Mouse (Mus musculus) spleen, postnatal 10 days (tissue): ENCODE measurements at regions not wholly inside any gene's neighbourhood (a gene's known extent, or its start where the extent isn't known, plus 50 kb on each side); places are given as distances from the start of the nearest gene placed in this dataset.
"Not testable (repeated sequence)": the region's sequence is repeated elsewhere in the genome, so short reads cannot be mapped to it uniquely, and the experiment has no call there.

ENCODE experiments used
- DNase-seq, 2 experiments: peaks; one replicate each; pipeline ENCODE4 v3.0.0; 2021 to 2022; ENCODE audit warnings: low spot score in 2 of 2

DNA sequence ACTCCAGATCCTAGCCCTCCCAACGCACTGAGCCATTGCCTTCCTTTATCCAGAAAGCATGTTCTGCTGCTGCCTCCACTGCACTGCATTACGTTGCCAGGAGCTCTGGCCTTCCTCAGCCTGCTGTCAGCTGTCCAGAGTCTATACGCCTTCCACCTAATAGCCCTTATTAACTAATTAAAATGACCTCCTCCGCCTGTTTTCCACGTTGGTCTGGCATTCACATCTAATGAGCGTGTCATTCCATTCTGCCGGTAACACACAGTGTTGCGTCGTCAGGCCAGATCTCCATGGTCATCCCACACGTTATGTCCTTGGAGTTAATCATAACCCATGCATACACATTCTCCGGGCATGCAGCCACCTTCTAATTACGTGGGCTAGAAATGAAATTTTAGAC lies 56.7 kb upstream of the Med4 start:
- no peak for DNase-seq

DNA sequence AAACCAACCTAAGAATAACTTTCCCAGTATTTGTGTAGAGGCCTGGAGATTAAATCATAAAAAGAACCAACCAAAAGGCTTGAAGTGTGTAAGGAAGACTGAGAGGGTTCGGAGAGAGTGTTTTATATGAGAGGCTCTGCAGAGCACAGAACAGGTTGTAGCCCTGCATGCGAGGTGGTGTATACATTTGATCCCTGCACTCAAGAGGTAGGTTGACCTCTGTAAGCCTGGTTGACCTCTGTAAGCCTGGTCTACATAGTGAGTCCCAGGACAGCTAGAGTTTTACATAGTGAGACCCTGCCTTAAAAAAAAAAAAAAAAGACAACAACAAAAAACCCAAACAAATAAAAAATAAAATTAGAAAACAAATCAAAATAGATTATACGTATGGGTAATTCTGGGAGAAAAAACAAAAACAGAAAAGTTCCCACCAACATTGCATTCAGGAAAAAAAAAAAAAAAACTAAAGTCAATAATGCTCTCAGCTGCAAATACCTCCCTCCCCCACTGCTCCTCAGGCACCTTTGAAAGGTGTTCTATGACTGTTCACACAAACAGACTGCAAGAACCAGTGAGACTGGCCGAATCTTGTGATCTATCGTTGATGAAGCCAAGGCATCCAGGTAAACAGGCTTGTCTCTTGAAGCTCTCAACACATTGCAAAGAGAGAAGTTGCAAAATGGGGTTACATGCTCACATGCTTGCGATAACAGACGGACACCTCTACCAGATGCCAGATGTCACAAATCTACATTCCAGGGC lies 57.3 kb upstream of the Med4 start:
- DNase-seq, result no peak

DNA sequence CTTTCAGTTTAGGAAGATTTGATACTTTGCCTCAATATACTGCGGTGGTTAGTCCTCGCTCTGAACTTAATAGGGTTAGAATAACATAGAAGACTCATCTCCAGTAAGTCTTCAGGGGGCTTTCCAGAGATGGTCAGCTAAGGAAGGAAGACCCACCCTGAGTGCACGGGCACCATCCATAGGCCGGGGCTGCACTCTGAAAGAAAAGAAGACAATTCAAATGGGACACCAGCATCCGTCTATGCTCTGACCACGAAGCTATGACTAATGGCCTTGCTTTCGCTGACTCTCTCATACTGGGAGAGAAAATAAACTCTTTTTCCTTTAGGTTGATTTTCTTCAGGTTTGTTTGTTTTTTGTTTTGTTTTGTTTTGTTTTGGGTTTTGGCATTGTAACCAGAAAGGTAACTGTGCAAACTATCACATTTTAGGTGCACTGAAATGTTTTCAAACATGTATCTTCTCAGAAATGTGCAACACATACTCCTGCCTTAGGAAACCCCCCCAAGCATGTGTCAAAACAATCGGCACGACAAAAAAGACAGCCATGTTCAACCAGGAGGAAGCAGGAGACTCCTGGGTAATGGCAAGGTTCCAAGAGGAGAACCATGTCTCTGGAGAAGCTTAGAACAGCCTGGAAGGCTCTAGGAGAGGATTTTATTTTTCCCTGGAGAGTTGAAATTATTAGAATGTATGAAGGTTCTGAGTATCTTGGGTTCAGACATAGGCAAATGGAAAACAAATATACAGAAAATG lies 58.4 kb upstream of the Med4 start:
- no peak for DNase-seq

DNA sequence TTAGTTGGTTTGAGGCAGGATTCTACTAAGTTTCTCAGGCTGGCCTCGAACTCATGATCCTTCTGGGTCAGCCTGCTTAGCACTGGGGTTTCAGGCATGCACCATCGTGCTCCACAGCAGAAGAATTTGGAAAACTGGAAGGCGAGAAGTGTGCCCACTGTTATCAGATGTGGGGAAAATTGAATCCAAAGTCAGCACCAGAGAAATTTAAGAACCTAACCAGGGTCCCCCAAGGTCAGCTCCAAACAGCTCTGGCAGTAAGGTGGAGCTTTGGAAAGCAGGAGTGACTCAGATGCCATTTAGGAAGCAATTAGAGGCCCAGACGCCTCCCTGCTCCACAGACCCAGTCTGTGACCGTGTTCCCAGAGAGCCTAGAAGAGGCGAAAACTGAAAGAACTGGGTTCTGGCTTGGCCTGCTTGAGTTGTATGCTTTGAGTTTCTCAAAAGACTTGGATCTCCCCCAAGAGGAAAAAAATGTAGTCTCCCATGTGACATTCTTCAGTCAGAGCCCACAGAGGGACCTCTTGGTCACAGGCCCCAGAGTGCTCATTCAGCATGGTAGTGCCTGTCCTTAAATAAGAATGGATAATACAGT lies 59.8 kb upstream of the Med4 start:
- no peak for DNase-seq

DNA sequence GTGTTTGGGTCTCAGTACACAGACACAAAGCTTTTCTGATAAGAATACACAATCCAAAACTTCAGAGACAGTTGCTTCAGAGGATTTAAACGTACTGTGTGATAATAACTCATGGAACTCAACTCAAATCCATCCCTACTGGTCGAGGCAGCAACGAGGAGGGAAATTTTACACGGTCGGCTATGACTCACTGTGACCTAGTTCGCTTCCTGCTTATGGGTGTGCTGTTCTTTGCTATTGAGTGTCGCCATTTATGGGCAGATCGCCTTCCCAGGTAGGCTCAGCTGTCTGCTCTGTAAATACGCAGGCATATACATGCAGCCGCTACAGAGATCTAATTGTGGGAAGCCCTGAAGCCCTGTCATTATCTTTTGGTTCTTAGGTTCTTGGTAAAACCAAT lies 60.7 kb upstream of the Med4 start:
- no peak for DNase-seq

DNA sequence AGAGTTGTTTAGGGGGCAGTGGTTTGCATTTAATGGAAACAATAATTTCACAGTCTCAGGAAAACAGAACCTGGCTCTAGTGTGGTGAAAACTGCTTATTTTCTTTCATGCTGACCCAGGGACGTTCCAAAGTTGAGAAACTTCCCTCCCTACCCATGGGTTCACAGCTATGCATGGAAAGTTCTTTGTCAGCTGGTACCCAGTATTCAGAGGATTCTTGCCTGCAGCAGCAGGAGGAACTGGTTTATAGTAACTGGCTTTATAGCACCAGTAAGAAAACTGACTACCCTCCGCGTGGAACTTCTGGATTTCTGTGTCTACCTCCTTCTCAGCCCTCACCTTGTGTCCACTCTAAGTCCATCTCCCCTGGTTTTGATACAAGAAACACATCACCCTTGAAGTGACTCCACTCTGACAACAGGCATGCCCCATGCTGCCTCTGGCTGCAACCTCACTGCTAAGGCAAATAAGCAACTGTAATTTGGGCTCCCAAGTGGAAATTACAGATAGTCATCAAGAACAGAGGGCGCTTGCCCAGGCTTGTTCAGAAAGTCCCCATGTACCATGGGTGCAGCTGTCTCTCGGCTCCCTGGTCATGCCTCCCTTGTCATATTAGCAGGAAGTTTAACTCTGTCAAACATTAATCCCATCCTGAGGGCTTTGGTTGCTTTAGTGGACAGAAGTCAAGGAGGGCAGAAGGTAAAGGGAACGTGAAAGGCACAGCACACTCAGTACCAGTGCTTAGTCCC lies 60.6 kb upstream of the Itm2b start:
- DNase-seq, result no peak

DNA sequence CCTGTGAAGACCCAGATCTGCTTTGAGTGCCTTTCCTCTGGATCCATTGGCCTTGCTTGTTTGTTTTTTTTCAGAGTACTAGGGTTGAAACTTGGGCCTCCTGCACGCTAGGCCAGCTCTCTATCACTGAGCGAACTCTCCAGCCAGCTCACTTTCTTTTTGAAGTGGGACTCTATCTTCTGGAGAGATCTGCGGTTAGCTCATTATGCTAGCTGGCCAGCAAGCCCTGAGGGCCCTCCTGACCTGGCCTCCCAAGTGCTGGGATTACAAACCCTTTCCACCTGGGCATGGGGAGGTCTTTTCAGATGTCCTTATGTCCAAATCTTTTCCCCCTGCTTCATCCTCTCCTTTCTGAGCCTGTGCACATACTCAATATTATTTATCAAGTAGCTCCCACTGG lies 59.6 kb upstream of the Itm2b start:
- DNase-seq, result no peak

DNA sequence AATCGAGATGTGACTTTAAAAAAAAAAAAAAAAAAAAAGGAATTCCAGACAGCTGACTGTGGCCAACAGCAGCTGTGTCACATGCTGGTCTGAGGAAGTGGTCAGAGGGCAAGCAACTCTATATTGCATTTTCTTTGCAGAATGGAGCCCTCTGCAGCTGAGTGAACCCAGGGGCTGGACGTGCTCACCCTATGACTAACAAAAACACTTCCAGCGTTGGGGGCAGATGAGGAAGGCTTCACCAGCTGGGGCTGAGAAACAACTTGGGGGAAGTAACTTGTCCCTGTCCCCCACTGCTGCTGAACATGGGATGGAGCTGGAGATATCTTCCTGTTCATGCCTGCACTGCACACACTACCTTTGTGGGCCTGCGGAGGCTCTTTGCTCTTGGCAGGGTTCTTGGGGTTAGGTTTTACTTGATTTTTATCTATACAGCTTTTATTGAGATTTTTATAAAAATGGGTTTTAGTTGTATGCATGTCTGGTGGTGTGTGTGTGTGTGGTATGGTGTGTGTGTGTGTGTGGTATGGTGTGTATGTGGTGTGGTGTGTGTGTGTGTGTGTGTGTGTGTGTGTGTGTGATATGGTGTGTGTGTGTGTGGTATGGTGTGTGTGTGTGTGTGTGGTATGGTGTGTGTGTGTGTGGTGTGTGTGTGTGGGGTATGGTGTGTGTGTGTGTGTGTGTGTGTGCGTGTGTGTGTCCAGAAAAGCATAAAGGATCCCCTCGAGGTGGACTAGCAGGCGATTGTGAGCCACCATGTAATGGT lies 57.0 kb upstream of the Itm2b start:
- DNase-seq, result peak in 1 of 2 experiments; percentile 29

DNA sequence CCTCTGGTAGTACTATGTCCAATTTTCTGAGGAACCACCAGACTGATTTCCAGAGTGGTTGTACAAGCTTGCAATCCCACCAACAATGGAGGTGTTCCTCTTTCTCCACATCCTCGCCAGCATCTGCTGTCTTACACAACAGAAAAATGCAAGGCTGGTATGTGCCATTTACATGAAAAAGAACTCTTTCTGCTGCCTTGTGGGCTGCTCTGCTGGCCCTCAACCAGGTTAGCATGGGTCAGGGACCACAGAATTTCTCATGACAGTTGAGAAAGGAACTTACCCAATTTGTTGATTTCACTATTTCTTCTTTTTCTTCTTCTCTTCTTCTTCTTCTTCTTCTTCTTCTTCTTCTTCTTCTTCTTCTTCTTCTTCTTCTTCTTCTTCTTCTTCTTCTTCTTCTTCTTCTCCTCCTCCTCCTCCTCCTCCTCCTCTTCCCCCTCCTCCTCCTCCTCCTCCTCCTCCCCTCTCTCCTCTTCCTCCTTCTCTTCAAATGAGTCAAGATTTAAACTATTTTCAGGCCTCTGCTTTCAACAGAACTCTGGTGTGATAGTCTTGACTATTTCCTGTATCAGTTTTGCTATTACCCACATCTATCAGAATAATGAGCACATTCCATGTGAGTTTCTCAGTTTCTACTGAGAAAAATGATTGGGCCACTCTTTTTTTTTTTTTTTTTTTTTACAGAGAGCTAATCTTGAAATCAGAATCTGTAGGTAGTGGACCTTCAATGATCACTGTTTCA lies 56.3 kb upstream of the Itm2b start:
- DNase-seq, result not testable (repeated sequence)

DNA sequence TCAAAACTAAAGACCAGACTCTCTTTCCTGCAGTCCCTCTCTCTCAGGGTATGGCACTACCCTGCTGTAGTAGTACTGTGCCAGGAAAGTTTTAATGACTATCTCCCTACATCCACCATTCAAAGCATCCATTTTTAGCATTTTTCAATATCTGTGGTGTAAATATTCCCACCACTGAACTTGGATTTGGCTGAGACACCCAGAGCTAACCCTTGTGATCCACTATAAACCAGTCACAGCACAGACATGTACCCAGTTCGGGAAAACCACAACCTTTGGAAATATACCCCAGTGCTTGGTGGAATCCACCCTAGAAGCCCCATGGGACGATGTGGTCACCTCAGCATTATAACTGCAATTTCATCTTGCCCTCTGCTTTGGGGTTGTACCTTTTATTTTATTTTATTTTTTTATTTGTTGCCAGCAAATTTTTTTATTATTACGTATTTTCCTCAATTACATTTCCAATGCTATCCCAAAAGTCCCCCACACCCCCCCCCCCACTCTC lies 54.8 kb upstream of the Itm2b start:
- no peak for DNase-seq

DNA sequence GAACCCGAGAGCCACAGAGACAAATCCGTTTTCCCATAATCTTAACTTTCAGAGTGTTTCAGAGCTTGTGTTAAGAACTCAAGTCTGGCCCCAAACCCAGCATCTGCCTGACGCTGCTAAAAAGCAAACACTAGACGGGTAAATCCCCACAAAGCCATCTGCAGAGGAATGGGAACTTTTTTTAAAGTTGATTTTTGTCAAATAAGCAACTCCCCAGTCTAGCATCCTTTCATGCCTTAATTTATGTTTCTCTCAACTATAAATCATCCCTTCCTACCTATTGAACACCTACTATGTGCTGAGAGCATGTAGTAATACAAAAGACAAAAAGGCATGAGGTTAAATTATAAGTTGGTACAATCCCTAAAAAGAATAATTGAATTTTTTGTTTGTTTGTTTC lies 50.8 kb upstream of the Itm2b start:
- no peak for DNase-seq
